Mouse (Mus musculus): ENCODE results near the gene Rd3. TPM values are rescaled to one million over a fixed set of nuclear protein-coding genes. Genes with fewer than 3 reads are reported as not detected.
A peak's percentile ranks its signal among the peaks of the same experiment; 100 is the strongest.

Rd3 gene
- total RNA-seq, 2 experiments from 2014 or later, result 0.22 to 0.38 TPM

DNA sequence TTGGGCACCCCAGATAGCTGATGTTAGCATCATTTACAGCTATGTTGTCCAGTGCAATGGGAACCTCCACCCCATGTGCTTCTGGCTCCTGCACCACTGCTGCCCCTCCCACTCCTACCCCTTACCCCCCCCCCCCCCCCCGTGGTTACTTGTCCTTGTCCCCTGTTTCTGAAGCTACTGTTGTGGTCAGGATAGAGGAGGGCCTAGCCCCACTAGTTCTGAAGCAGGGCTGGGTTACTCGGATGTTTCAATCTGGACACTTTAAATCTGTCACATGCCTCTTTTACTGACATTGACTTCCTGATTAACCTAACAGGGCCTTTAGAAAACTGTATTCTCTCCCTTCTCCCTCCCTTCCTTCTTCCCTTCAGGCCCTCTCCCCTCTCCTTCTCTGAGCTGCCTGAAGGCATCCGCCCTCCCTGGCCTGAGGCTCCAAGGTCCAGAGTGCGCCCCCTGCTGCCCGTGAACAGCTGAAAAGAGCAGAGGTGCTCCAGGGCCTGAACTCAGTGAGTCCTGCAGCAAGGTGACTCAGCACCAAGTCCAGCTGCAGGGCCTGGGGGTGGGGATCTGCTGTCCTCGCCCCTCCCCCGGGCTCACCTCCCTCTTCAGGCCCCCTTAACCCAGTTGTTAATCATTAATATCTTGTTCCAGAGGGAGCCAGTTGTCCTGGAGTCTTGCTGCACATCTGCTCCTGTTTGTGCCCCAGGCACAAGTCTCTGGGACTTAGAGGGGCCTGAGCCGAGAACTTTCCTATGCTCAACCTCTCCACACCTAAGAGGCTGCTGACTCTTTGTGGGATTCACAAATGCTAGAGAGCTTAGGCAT lies 13.0 kb upstream of the Rd3 start:
- ATAC-seq (ENCODE audit: poor library complexity, severe bottlenecking), result peak; percentile 89

DNA sequence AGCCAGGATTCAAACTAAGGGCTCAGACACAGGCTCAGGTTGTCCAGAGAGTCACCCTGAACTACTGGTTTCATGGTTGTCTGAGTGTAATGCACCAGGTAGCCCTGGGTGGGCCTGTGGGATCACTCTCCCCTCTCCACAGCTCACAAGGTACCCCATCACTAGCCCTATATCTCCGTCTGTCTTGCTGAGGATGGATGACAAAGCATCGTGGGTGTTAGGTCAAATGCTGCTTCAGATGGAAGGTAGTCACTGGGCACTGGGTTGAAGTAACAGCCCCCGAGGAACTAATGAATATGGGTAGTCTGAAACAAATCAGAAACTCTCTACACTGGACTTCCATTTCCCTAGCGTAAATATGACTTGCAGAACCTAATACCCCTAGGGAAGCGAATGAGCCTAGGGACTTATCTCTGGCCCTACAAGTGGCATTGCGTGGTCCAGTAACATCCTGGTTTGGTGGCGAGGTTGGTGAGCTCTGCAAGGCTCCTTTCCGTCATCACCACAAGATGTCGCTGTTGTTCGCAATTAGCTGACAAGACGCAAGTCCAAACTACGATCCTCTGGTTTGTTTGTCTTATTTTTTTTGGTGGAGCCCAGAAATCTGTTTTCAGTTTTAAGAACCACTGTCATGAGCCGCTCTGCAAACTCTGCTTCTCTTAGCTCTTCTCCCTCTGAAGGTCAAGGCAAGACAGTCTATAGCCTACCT lies 12.2 kb upstream of the Rd3 start:
- ATAC-seq (ENCODE audit: poor library complexity, severe bottlenecking), result peak; percentile 87

DNA sequence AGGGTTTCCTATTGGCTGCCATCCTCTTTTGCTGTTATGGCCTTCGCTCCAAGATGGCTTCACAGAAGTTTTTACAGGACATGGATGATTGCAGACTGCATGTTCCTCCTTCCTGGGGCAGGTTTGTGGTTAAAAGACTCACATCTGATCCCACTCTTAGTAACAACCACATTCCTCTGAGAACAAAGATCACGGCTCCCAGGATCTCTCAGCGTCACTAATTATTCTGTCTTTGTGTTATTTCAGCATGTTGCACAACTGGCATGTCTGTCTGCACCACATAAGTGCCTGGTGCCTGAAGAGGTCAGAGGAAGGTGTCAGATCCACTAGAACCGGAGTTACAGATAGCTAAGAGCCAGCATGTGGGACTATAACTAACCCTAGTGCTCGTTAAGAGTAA lies 7.2 kb upstream of the Rd3 start:
- ATAC-seq (ENCODE audit: poor library complexity, severe bottlenecking), result no peak

DNA sequence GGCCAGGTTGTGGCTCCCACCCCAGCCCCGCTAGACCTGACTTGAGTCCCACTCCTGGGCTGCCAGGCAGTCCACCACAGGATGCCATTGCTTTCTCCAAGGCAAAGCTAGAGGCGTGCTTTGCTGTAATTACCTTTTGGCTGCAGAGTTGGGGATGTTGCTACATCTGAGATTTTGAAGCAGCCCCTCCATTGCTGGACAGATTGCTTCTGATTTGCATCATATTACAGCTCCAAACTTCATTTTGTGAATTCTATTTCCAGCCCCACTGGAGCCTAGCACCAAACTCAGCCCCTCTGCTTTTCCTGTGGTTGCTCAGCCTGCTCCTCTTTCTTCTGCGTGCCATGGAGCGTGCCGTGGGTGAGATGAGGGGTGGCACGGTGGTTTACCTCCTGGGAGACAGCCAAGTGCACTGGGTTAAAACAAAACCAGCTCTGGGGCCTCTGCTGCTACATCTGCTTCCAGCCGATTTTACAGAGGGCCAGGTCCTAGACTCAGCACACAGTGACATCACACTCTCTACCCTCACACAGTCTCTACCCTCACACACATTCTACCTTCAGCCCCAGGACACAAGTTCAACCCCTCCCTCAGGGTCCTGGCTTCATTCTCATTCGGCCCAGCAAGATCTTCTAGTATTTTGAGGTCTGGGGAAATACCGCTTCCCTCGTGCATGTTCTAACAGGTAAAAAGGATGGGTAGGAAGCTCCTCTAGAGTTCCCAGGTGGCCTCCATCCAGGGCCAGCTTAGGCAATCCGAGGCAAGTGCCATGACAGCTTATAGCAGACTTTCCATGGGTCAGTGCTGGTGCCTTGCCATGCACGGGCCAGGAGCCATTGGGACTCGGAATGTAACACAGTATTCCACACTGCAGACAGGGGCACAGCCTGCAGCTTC lies 2.4 kb upstream of the Rd3 start:
- no peak for ATAC-seq (ENCODE audit: poor library complexity, severe bottlenecking)

DNA sequence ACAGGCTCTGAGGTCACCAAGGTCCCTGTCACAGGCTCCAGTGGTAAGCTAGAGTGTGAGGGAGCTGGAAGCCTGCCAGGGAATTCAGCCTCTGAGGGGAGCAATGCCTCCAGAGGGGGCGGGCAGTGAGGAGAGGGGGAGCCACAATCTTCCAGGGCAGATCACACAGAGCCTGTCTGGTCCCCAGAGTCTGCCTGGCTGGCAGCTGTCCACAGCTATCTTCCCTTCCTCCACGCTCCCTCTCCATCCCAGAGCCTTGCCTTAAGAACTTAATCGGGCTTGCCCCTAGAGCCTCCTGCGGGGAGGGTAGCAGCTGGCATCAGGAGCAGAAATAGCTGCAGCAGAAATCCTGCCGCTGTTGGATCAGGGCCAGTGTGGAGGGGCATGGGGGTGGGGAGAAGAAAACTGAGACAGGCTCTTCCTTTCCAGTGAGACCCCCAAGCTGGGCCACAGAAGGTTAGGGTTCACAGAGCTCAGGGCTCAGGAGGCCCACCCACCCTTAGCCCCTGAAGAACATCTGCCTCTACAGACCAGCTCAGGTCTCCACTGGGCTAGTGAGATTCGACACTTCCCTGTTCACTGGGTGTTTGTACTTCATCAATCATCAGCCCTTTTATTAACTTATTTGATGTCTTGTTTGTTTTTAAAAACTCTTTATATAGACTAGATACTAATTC lies 4.4 kb downstream of the Rd3 start:
- no peak for ATAC-seq (ENCODE audit: poor library complexity, severe bottlenecking)

DNA sequence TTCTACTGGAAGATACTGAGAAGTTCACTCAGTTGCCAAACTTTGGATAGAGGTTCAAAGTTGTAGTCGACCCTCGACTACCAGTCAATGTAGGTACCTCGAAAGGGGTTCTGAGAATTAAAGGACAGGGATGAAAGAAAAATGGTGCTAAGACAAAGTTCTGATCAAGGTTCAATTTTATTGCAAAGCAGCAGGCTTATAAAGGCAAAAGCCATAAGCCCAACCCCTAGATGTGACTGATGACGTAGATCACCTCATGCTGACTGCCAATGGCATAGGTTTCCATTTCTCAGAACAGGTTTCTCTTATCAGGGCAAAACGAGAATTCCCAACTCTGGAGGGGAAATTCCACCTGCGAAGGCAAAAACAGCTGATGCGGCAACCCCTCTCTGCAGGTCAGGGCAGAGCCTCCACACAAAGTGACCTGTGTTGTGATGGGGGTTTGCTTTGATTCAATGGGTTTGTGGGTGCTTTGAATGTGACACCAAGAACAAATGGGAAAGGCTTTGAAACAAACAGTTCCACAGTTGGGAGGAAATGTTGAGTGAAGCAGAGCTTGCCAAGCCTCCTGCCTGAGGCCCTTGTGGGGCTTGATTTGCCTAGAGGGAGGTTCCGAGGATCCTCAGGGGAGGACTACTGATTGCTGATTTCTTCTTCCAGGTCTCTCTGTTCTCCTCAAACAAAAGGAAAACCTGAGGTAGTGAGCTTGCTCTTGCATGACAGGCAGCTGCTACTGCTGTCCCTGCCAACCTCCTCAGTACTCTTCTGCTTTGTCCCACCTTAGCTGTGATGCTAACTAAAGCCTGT lies 9.7 kb downstream of the Rd3 start:
- ATAC-seq (ENCODE audit: poor library complexity, severe bottlenecking), result no peak

DNA sequence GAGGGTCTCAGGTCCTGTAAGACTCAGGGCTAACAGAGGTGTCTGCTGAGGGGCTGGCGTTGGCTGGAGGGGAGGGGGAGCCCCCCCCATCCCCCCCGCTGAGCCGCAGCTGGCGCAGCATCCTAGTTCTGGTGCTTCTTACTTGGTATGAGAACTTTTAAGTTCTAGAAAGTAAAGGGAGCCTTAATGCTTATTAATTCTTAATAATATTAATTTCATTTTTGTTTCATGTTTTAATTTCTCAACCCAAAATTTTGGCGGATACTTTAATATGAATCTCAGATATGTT lies 10.3 kb downstream of the Rd3 start:
- no peak for ATAC-seq (ENCODE audit: poor library complexity, severe bottlenecking)

DNA sequence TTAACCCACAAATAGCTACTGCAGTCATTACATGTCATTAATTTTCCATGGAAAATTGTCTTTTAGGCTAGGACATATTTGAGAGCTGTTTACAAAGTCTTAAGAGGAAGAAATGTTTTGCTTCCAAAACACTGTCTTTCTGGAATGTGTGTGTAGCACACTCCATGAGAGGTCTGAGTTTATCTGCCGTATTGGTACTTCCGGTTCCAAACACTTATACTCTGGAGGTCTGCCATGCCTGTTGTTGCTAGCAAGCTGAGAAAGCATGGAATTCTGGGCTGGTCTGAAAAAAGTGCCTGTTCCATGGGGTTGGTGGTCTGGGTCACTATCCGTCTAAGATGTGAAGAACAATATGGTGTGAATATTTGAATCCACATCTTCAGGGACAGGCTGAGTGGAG lies 11.5 kb downstream of the Rd3 start:
- ATAC-seq (ENCODE audit: poor library complexity, severe bottlenecking), result no peak

DNA sequence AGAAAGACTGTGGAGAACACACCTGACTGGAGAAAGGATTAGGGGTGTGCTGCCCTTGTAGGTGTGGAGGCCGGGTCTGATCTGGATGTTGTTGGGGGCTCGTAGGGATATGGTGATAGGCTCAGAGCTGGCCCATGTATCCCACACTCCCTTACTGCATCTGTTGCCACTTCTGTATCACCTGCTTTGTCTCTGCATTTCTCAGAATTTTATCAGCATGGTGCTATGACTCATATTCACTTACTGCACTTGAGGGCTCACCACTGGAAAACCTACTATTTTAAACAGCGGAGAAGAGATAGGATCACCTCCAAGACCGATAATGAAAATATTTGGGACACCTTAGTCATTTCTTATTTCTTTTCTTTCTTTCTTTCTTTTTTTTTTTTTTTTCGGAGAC lies 11.9 kb downstream of the Rd3 start:
- no peak for ATAC-seq (ENCODE audit: poor library complexity, severe bottlenecking)

DNA sequence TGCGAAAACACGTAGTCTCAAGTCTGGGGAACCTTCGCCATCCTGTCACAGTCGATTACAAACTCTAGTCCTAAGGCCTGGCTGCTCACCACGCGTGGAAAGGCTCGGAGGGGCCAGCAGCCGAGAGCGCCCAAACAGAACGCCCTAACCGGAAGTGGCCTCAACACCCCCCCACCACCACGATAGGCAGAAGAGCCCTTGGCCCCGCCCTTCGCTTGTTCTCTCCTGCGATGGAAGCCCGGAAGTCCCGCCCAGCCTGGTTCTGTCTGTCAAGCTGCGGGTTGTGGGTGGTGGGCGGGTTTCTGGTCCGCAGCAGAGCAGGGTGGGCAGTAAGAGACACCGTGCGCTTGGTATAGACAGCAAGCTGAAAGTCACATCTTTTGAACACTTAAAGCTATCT lies 12.8 kb downstream of the Rd3 start:
- peak; percentile 99 for ATAC-seq (ENCODE audit: poor library complexity, severe bottlenecking)

DNA sequence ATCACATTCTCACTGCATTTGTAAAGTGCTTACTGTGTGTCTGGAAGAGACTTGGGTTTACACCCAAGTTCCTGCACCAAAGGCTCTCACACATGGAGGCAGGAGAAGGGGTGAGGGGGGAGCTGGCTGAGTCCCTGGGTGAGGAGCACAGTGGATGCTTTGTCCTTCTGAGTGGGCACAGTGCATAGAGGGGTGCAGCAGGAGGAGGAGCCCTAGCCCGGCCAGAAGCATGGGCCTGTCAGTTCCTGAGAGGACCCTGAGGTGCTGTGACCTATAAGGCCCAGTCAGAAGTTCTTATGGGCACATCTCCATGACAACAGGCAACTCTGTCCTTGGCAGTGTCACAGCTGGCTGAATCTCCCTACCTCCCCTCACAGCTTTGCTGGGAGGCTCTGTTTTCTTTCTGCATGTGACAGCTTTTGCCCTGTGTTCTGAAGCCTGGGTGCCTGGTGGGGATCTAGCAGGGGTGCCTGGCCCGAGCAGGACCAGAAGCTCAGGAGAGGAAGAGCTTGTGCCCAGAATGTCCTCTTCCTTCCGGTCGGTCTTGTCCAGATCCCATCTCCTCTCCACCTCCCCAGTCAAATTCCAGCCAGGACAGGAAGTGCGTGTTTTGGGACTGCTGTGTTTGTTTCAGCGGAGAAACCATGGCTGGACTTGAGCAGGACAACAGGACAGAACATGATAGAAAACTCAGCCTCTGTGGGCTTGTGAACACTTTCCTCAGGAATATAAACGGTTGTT lies 15.0 kb downstream of the Rd3 start:
- ATAC-seq (ENCODE audit: poor library complexity, severe bottlenecking), result no peak

DNA sequence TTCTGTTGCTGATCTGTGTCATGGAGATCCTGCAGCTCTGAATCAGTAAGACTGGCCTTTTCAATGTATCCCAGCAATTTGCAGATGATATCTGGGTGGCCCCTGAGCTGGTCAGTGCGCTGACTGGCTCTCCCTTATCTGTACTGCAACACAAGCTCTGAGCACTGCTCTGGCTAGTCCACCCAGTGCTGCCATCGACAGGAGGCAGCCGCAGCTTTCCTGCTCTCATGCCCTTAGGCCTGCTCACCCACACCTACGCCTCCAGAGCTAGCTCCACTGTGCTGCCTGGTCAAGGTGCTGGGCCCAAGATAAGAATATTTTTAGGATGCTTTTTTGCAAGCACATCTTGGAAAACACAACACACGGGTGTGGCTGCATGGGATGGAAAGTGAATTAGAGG lies 17.3 kb downstream of the Rd3 start:
- ATAC-seq (ENCODE audit: poor library complexity, severe bottlenecking), result no peak

DNA sequence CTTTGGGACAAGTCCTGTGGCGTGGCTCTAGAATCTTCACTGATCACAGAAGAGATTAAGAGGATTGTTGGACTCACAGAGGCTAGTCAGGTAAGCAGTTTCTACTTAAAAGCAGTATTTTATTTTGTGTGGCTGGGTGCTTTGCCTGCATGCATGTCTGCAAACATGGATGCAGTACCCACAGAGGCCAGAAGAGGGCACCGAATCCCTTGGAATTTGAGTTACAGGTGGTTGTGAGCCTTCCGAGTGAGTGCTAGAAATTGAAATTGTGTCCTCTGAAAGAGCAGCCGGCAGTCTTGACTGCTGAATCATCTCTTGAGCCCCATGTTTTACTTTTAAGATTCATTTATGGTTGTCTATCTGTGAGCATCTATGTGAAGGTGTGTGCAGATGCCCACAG lies 18.3 kb downstream of the Rd3 start:
- ATAC-seq (ENCODE audit: poor library complexity, severe bottlenecking), result peak; percentile 82

DNA sequence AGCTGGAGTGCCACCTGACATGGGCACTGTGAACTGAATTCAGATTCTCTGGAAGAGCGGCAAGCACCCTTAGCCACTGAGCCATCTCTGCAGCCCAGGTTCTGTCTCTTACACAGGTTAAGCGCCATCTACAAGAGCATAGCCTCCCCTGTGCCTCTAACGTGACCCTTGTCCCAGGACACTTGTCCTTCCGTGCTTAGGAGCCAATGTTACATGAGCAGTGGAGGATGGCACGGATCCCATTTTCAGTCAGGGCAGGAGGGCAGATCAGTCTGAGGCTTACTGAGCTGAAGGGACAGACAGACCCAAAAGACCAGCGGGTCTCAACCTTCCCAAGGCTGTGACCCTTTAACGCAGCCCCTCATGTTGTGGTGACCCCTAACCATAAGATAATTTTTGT lies 18.7 kb downstream of the Rd3 start:
- ATAC-seq (ENCODE audit: poor library complexity, severe bottlenecking), result no peak

DNA sequence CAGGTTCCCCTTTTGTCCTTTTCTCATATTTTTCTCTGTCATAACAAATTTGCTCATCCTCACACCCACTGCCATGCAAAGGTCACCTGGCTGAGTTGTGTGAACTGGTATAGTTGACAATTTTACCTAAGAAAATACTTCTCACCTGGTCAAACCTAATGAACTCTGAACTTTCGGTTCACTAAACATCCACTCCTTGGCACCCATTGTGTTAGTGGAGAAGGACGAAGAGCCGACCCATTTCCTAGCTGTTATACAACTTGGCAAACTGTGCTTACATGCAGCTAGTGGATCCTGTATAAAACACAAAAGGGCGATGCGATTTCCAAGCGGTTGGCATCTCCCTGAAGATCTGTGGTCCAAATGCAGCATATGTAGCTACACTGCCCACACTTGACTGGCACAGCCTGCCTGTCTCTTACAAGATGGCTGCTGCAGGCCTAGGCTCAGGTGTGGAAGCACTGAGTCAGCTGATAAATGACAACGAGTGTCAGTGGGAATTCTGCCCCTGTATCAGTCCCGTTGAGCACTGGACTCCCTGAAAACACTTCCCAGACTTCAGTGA lies 19.5 kb downstream of the Rd3 start:
- no peak for ATAC-seq (ENCODE audit: poor library complexity, severe bottlenecking)

DNA sequence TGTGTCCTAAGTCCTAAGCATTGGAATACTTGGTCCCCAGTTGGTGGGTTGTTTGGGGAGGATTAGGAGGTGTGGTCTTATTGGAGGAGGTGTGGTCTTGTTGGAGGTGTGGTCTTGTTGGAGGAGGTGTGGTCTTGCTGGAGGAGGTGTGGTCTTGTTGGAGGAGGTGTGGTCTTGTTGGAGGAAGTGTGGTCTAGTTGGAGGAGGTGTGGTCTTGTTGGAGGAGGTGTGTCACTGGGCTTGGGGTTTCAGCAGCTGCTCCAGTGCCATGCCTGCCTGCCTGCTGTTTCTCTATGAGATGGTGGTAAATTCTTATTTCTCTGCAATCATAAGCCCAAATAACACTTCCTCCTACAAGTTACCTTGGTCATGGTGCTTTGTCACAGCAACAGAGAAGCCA lies 21.9 kb downstream of the Rd3 start:
- ATAC-seq (ENCODE audit: poor library complexity, severe bottlenecking), result peak; percentile 62
